Mouse (Mus musculus) G1E (cell line): ENCODE data around the gene Plcg1. TPM values are rescaled to one million over a fixed set of nuclear protein-coding genes. Genes with fewer than 3 reads are reported as not detected.

Experiments used
- ATAC-seq: 2 replicates; pipeline ENCODE4 v1.8.0; 2016; ENCODE audit warnings: mild to moderate bottlenecking; ENCODE audit not compliant: insufficient number of reproducible peaks, poor library complexity, low FRiP score, severe bottlenecking; ENCODE audit errors: extremely low read depth
- DNase-seq: peaks from one replicate; pipeline ENCODE4 v3.0.0; 2012; ENCODE audit warnings: low spot score
- H3K27me3 ChIP-seq: 2 replicates; pipeline ENCODE4 v1.6.1; 2012; ENCODE audit warnings: mild to moderate bottlenecking, low read length, inconsistent platforms; ENCODE audit not compliant: insufficient read depth
- H3K36me3 ChIP-seq: replicated peaks from 2 replicates; pipeline ENCODE3; 2012; ENCODE audit warnings: mild to moderate bottlenecking, inconsistent platforms
- H3K4me1 ChIP-seq: 2 replicates; pipeline ENCODE4 v1.6.1; 2012; ENCODE audit warnings: low read depth, low read length, inconsistent platforms, mixed read lengths; ENCODE audit not compliant: insufficient read depth
- H3K4me3 ChIP-seq: 2 replicates; pipeline ENCODE4 v1.5.1; 2012; ENCODE audit warnings: low read depth, mild to moderate bottlenecking, inconsistent platforms, low read length, moderate library complexity, mixed read lengths
- H3K9me3 ChIP-seq: replicated peaks from 2 replicates; pipeline ENCODE4 v1.6.1; 2012; ENCODE audit warnings: inconsistent platforms
- CTCF ChIP-seq: IDR thresholded peaks from 2 replicates; pipeline ENCODE4 v1.5.1; 2012; ENCODE audit warnings: low read depth, low read length, inconsistent platforms, mixed read lengths
- GATA1 ChIP-seq: IDR thresholded peaks from 2 replicates; pipeline ENCODE4 v1.6.1; 2012; ENCODE audit warnings: borderline replicate concordance, low read length, inconsistent platforms, mixed read lengths
- GATA2 ChIP-seq: IDR thresholded peaks from 2 replicates; pipeline ENCODE4 v1.6.1; 2012; ENCODE audit warnings: low read depth, low read length, inconsistent platforms, borderline replicate concordance
- POLR2AphosphoS5 ChIP-seq: IDR thresholded peaks from 2 replicates; pipeline ENCODE4 v1.6.1; 2012; ENCODE audit warnings: low read depth, low read length, inconsistent platforms; ENCODE audit not compliant: insufficient replicate concordance
- TAL1 ChIP-seq: conservative IDR thresholded peaks from 2 replicates; pipeline ENCODE4 v1.6.1; 2012; ENCODE audit warnings: low read depth, low read length, inconsistent platforms, mixed read lengths
- polyA plus RNA-seq: library from polyadenylated mRNA; stranded (reverse); fragments of >175 nt; gene quantifications from 2 replicates; pipeline ENCODE4 v1.2.3, GENCODE M21; 2012
- total RNA-seq, 2 experiments: library from RNA; stranded (forward) in 1 of 2; stranded (reverse) in 1 of 2; fragments of 200-1000 nt in 1 of 2; fragments of >200 nt in 1 of 2; fragmentation: Nextera tagmentation in 1 of 2; gene quantifications; 2 replicates each; pipeline ENCODE4 v1.2.3; 2014 to 2017

The Plcg1 gene
- total and polyA plus RNA-seq, 3 experiments, result 4.1 to 31.5 (median 11.1) TPM

- H3K27me3 ChIP-seq, result no peaks in the 10 kb centered on the region
- ATAC-seq, result no peak
Measured at GRCm38 (mm10) chr2:160798206-160798605, 67.1 kb downstream of the Plcg1 start.

DNA sequence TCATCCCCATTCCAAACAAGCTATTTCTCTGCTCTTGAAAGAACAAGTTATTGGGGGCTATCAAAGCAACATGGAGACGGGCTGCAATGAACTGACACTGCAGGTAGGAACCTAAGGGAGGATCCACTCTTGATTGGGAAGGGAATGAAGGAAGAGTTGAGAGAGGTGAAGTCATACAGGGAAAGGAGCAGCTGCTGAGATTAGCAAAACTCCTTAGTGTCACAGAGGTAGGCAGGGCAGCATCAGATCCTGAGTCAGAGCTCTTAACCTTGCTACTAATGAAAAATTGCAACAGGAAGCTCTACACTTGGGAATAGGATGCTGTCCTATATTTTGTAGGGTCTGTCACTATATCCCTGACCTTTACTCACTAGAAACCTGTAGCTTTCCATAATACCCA is 69.9 kb downstream of the Plcg1 start:
- ATAC-seq (no peak), DNase-seq (no peak)
- Histone ChIP-seq H3K27me3 (no peaks in the 10 kb centered on the region), H3K9me3 (no peaks in the 10 kb centered on the region), H3K36me3 (no peaks in the 10 kb centered on the region), H3K4me3 (no peak overlapping the region), H3K4me1 (no peaks in the 10 kb centered on the region)
- TF ChIP-seq GATA2 (no peak), POLR2AphosphoS5 (no peak), GATA1 (no peak), TAL1 (no peak), CTCF (no peak)

More at GRCm38 (mm10) chr2:160798206-160798605, 67.1 kb downstream of the Plcg1 start:
- Histone ChIP-seq H3K4me1 (no peaks in the 10 kb centered on the region), H3K4me3 (no peak overlapping the region), H3K36me3 (no peaks in the 10 kb centered on the region), H3K9me3 (no peaks in the 10 kb centered on the region)
- DNase-seq, result no peak
- TF ChIP-seq GATA1 (no peak), POLR2AphosphoS5 (no peak), CTCF (no peak), TAL1 (no peak), GATA2 (no peak)

DNA sequence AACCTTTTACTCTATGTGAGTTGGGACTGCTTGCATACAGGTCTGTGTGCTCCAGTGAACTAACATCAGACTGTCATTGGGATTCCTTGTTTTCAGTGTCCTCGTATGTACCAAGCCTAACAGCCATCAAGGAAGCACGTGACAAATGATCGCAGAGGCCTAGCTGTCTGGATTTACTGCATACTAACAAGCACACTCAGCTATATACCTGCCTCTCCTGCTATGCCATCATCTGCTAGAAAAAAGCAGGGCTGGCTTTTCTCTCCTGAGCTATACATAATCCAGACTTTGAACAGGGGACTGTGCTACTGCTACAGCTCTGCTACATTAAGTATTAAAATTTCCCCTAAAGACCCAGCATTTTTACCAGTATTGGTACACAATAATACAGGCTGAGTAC is 71.2 kb downstream of the Plcg1 start:
- no peaks in the 10 kb centered on the region for H3K9me3 ChIP-seq
- ATAC-seq (no peak), DNase-seq (no peak)
- TF ChIP-seq CTCF, result no peak
- no peak for TF ChIP-seq POLR2AphosphoS5
- TF ChIP-seq GATA2, result no peak
- TF ChIP-seq GATA1, result no peak
- TF ChIP-seq TAL1, result no peak
- H3K4me1 ChIP-seq, result no peaks in the 10 kb centered on the region
- H3K4me3 ChIP-seq, result no peak overlapping the region
- no peaks in the 10 kb centered on the region for H3K27me3 ChIP-seq
- no peaks in the 10 kb centered on the region for H3K36me3 ChIP-seq

DNA sequence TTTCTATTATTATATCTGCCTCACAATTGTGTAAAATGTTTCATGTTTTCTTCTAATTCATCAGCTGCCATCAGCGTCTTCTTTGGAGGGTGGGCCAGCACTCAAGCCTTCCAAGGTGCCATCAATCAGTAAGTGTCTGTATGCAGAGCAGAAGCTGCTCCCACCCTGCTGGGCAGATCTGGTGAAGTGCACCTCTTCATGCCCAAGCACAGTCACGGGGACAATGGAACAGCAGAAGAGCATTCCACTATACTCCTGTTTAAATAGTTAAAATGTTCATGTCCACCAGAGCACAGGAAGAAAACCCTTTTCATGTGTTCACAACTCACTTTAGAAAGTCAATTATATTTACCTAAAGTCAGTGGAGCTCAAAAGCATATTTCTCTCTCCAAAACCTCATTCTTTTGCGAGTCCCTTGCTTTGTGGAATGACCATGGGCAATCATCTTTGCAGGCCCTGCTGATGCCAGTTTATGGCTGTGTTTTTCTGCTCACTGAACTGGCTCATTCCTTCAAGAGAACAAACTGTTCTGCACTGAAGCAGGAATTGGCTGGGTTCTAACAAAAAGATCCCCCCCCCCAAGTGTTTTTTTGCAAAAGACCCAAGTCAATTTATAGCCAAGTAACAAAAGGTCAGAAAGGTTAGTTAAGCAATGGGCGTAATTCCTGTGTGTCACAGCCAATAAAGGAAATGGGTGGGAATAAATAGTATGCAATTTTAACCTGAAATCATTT is 73.9 kb downstream of the Plcg1 start:
- ATAC-seq, result no peak
- H3K36me3 ChIP-seq, result no peaks in the 10 kb centered on the region
- H3K9me3 ChIP-seq, result no peaks in the 10 kb centered on the region
- no peak for DNase-seq
- no peaks in the 10 kb centered on the region for H3K4me1 ChIP-seq
- TF ChIP-seq POLR2AphosphoS5 (no peak), GATA2 (no peak), CTCF (no peak), GATA1 (no peak), TAL1 (no peak)
- no peaks in the 10 kb centered on the region for H3K27me3 ChIP-seq
- no peak overlapping the region for H3K4me3 ChIP-seq

- no peaks in the 10 kb centered on the region for H3K4me1 ChIP-seq
- H3K36me3 ChIP-seq, result no peaks in the 10 kb centered on the region
- TF ChIP-seq GATA2 (no peak), TAL1 (no peak), CTCF (no peak), GATA1 (no peak), POLR2AphosphoS5 (no peak)
- DNase-seq (no peak), ATAC-seq (no peak)
- no peaks in the 10 kb centered on the region for H3K9me3 ChIP-seq
- H3K27me3 ChIP-seq, result no peaks in the 10 kb centered on the region
- no peak overlapping the region for H3K4me3 ChIP-seq
Measured at GRCm38 (mm10) chr2:160806091-160806521, 75.0 kb downstream of the Plcg1 start.

DNA sequence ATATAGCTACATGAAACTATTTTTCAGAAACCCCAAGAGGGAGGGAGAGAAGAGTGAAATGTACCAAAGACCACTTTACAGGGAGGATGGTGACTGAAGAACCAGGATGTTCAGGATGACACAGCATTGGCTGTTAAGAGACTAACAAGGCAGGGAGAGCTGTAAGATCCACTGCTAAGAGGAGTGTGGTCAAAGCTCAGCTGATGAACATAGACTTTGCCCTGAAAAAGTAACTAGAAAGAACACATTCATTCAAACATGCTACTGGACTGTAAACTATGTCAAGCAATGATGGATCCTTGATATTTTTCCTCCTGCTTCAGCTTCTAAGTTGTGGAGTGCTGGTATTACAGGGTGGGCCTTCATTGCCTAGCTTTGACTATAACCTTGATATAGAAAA is 79.3 kb downstream of the Plcg1 start:
- H3K4me3 ChIP-seq, result no peak overlapping the region

More for the DNA sequence above, 79.3 kb downstream of the Plcg1 start:
- DNase-seq (no peak), ATAC-seq (no peak)
- Histone ChIP-seq H3K4me1 (no peaks in the 10 kb centered on the region), H3K9me3 (no peaks in the 10 kb centered on the region), H3K36me3 (no peaks in the 10 kb centered on the region), H3K27me3 (no peaks in the 10 kb centered on the region)
- TF ChIP-seq GATA1 (no peak), GATA2 (no peak), TAL1 (no peak), CTCF (no peak), POLR2AphosphoS5 (no peak)
